Comparison of ENCODE assay signal across 17 mouse cellular contexts in genomic region chr1:58194988-58195387, GRCm38 (mm10). TPM values are rescaled to one million over a fixed set of nuclear protein-coding genes. Genes with fewer than 3 reads are reported as not detected.
A peak's percentile ranks its signal among the peaks of the same experiment; 100 is the strongest.
DNase-seq lines count a peak whose midpoint lies in the region; ATAC-seq and TF ChIP-seq lines count a peak whose summit lies in the region.
"Had no signal": no experiment of that assay in that cellular context is flagged by ENCODE, and none has a peak within 500 bp of the region (broad histone marks: within the 10 kb centered on the region; RNA-seq: fewer than 3 reads in every experiment).

No protein-coding gene starts in this region.

- H3K4me3 ChIP-seq in embryonic facial prominence, embryonic 13.5 days, result no peak overlapping the region
- H3K4me3 ChIP-seq in embryonic facial prominence, embryonic 10.5 days, result no peak overlapping the region
- H3K4me3 ChIP-seq in intestine, embryonic 16.5 days (ENCODE audit: low read length), result no peak overlapping the region
- H3K4me3 ChIP-seq in intestine, postnatal 0 days (ENCODE audit: low read depth, low read length), result no peak overlapping the region
- H3K4me3 ChIP-seq: hindbrain, embryonic 10.5 days had no signal

- no peak overlapping the region for H3K27ac ChIP-seq in embryonic facial prominence, embryonic 13.5 days
- no peak overlapping the region for H3K27ac ChIP-seq in embryonic facial prominence, embryonic 10.5 days (replicated peaks)
- H3K27ac ChIP-seq in intestine, embryonic 16.5 days (ENCODE audit: low read length), result no peak overlapping the region
- no peak overlapping the region for H3K27ac ChIP-seq in intestine, postnatal 0 days (ENCODE audit: low read depth, low read length)
- H3K27ac ChIP-seq: hindbrain, embryonic 10.5 days had no signal

- H3K4me2 ChIP-seq in embryonic facial prominence, embryonic 13.5 days, result peak overlapping the region; percentile 4
- 0 out of 2 replicates have a peak overlapping the region, but pooled peaks have one; percentile 25 for H3K4me2 ChIP-seq in intestine, embryonic 16.5 days (ENCODE audit: low read depth, low read length)
- no peak overlapping the region for H3K4me2 ChIP-seq in intestine, postnatal 0 days (replicated peaks; ENCODE audit: low read depth)

- ATAC-seq in embryonic facial prominence, embryonic 13.5 days (ENCODE audit: insufficient number of reproducible peaks, insufficient read depth, low FRiP score, low TSS enrichment, low read depth), result no peak
- no peak for ATAC-seq in intestine, embryonic 16.5 days
- ATAC-seq in intestine, postnatal 0 days, result no peak

- H3K36me3 ChIP-seq in embryonic facial prominence, embryonic 13.5 days, result no peaks in the 10 kb centered on the region
- H3K36me3 ChIP-seq in embryonic facial prominence, embryonic 10.5 days (replicated peaks), result no peaks in the 10 kb centered on the region
- H3K36me3 ChIP-seq in intestine, embryonic 16.5 days (ENCODE audit: control insufficient read depth, insufficient read depth, low read length), result no peaks in the 10 kb centered on the region
- H3K36me3 ChIP-seq in intestine, postnatal 0 days (ENCODE audit: control insufficient read depth, insufficient read depth), result no peaks in the 10 kb centered on the region
- H3K36me3 ChIP-seq: hindbrain, embryonic 10.5 days had no signal

- H3K9ac ChIP-seq in embryonic facial prominence, embryonic 13.5 days, result no peak overlapping the region
- no peak overlapping the region for H3K9ac ChIP-seq in intestine, embryonic 16.5 days (ENCODE audit: low read depth, low read length)
- no peak overlapping the region for H3K9ac ChIP-seq in intestine, postnatal 0 days (ENCODE audit: low read depth, low read length)

- DNase-seq in embryonic facial prominence, embryonic 10.5 days (ENCODE audit: low spot score), result no peak
- DNase-seq in thymus, postnatal 14 days, result peak; percentile 22
- DNase-seq in thymus, adult 18-20 months, result no peak
- no peak for DNase-seq in cerebellum, postnatal 36 days
- DNase-seq in right cerebral cortex, postnatal 36 days (ENCODE audit: low spot score in 2 of 2), result no peak
- DNase-seq: adrenal gland, postnatal 10 days; cerebellum, adult 9-10 months; embryo, embryonic 11 days; gastrocnemius, postnatal 25 days; kidney, adult 11 months; kidney, postnatal 36 days; left cerebral cortex, postnatal 4 days; retina, postnatal 1 day had no signal

- no peak for TF ChIP-seq CTCF in intestine, postnatal 0 days (IDR thresholded peaks at IDR 0.05; ENCODE audit: low read depth)

- no peaks in the 10 kb centered on the region for H3K4me1 ChIP-seq in embryonic facial prominence, embryonic 13.5 days
- 0 out of 2 replicates have a peak, but pooled peaks cover 4% of the 10 kb centered on the region for H3K4me1 ChIP-seq in embryonic facial prominence, embryonic 10.5 days
- H3K4me1 ChIP-seq in intestine, embryonic 16.5 days (ENCODE audit: control insufficient read depth, insufficient read depth, low read length), result no peaks in the 10 kb centered on the region
- no peaks in the 10 kb centered on the region for H3K4me1 ChIP-seq in intestine, postnatal 0 days (replicated peaks; ENCODE audit: control insufficient read depth, insufficient read depth, low read length)

- H3K27me3 ChIP-seq in embryonic facial prominence, embryonic 13.5 days, result no peaks in the 10 kb centered on the region
- no peaks in the 10 kb centered on the region; the same call in 1 of the 2 replicates for H3K27me3 ChIP-seq in embryonic facial prominence, embryonic 10.5 days (replicated peaks; ENCODE audit: low read depth, poor library complexity, severe bottlenecking)
- H3K27me3 ChIP-seq in intestine, embryonic 16.5 days (replicated peaks; ENCODE audit: control insufficient read depth, insufficient read depth, low read length), result no peaks in the 10 kb centered on the region
- H3K27me3 ChIP-seq in intestine, postnatal 0 days (replicated peaks; ENCODE audit: control insufficient read depth, insufficient read depth, low read length), result no peaks in the 10 kb centered on the region

- WGBS in embryonic facial prominence, embryonic 13.5 days, result 60% methylated on average over 3 of the region's 3 CpGs
- whole genome bisulfite sequencing in embryonic facial prominence, embryonic 10.5 days, result 76% methylated on average over 3 of the region's 3 CpGs
- WGBS in intestine, embryonic 16.5 days, result 72% methylated on average over 3 of the region's 3 CpGs
- WGBS in intestine, postnatal 0 days, result 71% methylated on average over 3 of the region's 3 CpGs

- H3K9me3 ChIP-seq in embryonic facial prominence, embryonic 13.5 days, result no peaks in the 10 kb centered on the region
- H3K9me3 ChIP-seq in embryonic facial prominence, embryonic 10.5 days, result no peaks in the 10 kb centered on the region
- H3K9me3 ChIP-seq in intestine, embryonic 16.5 days (ENCODE audit: control insufficient read depth, low read length), result no peaks in the 10 kb centered on the region
- H3K9me3 ChIP-seq in intestine, postnatal 0 days (ENCODE audit: control insufficient read depth), result no peaks in the 10 kb centered on the region
- H3K9me3 ChIP-seq: hindbrain, embryonic 10.5 days had no signal

RNA-seq across cellular contexts. Expression of gene Aox4, which starts 15.2 kb away (rescaled TPM):
- polyA plus RNA-seq in embryonic facial prominence, embryonic 13.5 days (2015; fragmentation: Nextera tagmentation; extraction: Ambion mirVana), result 1.9 TPM in 2 replicates
- 0.12 TPM in 1 of 2 replicates, not detected in the other for polyA plus RNA-seq in embryonic facial prominence, embryonic 10.5 days (2016; fragmentation: Nextera tagmentation; extraction: Ambion mirVana)
- polyA plus RNA-seq in intestine, embryonic 16.5 days (2015; fragmentation: Nextera tagmentation; extraction: Ambion mirVana), result 0.06 and 0.10 TPM in 2 replicates
- polyA plus RNA-seq in intestine, postnatal 0 days (2015; fragmentation: Nextera tagmentation; extraction: Ambion mirVana), result not detected in 2 replicates
